Mouse (Mus musculus) lung, postnatal 4 days (tissue): Measurements from ENCODE around the gene Swi5.

Source experiments
- DNase-seq, 2 experiments: peaks; one replicate each; pipeline ENCODE4 v3.0.0; 2021

The Swi5 gene

DNA sequence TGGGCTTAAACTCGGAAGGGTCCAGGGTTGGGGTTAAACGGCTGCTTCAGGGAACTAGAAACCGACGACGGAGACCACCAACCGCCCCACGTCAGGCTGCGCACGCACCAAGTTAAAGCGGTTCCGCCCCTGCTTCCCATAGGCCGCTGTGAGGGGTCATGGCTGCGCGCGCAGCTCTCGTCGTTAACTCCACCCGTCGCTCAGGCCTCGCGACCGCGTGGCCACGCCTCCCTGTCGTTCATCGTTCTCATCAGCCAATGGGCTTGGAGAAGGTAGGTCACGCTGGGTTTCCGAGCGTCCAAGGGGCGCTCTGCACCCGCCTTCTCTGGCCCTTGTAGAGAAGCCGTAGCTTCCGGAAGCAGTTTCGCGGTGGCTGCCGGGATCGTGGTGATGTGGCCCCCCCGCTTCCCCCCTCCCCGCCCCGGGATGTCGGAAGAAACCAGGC lies at the start of gene Swi5:
Swi5 (minus strand) TSS at position 153 of the 445 bp plus-strand sequence.
- peak; percentile 99 for DNase-seq

DNA sequence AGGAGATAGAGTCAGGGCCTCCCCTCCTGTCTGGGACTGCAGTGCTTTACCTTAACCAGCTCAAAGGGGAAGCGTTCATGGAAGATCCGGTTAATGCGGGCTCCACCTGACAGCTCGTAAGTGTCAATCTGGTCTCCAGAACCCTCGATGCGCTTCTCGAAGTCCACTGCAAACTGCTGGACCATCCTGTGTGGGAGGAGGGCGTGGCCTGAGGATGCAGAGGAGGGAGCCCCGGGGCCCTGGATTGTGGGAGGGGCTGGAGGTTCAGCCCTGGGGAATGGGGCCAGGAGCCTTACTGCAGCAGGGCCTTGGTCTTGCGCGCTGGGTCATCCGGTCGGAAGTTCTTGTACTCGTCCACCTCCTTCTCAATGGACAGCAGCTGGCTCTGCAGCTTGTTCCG lies 48.0 kb upstream of the Swi5 start:
- DNase-seq: no peak

DNA sequence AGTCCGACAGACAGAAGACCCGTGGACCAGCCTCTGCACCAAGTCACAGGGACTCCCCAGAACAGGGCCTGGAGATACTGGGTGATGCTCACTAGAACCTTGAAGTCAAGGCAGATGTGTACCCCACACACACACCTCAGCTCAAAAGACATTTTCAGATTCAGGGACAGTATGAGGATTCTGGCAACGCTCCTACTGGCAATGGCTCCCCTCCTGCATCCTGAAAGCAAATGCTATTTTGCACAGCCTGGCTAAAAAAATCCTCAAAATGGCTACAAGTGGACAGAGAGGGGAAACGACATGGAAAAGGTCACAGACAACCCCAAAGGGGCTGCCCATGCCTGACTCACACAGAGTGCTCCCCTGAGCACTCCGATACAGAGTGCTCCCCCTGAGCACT lies 44.3 kb upstream of the Swi5 start:
- DNase-seq: no peak

DNA sequence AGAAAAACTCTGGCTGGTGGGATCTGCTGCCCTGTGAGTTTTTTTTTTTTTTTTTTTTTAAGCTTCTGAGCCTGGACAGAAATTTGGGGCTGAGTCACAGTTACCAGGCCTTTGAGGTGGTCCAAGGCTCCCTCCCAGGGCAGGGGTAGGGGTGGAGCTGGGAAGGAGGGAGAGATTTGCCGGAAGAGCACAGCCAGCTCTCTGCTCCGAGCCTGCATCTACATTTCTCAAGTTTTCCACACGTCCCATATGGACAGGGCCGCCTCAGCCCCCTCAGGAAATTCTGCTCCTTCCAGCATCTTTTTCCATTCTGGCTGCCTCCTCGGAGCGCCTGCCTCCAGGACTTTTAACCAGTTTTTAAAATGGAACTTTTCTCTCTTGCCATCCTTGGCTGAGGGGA lies 41.7 kb upstream of the Swi5 start:
- DNase-seq: no peak

DNA sequence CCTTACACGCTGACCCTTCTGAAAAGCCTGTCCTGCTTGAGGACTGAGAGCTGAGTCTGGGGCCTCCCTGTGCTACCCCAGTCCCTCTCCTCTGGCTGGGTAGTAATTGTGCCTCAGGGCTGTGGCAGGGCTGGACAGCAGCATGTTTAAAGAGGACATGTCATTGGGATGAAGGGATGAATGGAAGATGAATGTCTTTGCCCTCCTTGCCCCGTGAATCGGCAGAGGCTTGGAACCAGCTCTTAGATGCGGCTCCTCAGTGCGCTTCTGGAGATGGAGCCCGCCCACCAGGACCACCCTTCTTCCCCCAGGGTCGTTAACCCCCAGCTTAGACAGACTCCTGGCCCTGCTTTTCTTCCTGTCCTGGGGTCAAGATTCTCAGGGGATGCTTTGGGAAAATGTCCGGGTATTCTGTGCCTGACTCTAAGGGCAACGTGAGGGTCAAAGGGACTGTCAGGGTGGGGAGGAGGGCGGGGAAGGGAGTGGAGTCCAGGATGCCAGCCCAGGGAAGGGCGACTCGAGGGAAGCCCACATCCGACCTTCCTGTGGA lies 41.1 kb upstream of the Swi5 start:
- no peak for DNase-seq

DNA sequence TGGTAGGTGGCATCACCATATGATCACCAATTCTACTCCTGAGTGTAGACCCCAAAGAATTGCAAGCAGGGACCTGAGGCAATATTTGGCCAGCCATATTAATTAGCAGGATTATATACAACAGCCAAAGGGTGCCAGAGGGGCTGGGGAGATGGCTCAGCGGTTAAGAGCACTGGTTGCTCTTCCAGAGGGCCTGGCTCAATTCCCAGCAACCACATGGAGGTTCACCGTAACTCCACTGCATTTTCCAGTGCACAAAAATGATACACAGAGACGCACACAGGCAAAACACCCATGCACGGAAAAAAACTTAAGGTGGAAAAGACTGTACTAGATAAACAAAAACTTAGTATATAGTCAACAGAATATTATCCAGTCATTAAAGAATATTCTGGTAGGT lies 39.3 kb upstream of the Swi5 start:
- DNase-seq: no peak

DNA sequence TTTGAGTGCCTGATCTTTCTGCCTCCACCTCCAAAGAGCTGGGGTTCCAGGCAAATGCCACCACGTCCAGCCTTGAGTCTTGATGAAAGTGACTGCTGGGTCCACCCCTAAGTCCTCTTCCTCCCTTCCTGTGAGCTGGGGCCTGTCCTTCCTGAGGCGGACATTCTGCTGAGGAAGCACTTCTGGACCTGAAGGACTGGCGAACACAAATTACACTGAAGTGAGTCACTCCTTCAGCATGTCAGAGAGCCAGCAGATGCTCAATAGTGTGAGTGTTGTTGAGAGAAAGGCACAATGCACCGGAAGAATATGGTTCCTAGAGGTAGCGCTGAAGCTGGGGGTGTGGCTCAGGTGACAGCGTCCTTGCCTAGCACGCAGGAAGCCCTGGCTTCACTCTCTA lies 37.5 kb upstream of the Swi5 start:
- peak in 1 of 2 experiments; percentile 58 for DNase-seq

DNA sequence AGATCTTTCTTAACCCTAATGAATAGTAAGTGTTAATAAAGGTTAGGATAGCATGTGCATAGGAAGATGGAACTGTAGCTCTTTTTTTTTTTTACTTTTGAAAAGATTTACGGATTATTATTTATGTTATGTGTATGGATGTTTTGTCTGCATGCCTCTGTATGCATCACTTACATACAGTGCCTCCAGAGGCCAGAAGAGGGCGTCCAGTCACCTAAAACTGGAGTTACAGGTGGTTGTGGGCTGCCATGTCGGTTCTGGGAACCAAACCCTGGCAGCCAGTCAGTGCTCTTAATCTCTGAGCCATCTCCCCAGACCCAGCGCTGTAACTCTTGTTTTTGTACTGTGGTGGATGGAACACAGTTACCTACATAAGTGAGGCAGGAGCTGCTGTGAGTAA lies 36.4 kb upstream of the Swi5 start:
- no peak for DNase-seq

DNA sequence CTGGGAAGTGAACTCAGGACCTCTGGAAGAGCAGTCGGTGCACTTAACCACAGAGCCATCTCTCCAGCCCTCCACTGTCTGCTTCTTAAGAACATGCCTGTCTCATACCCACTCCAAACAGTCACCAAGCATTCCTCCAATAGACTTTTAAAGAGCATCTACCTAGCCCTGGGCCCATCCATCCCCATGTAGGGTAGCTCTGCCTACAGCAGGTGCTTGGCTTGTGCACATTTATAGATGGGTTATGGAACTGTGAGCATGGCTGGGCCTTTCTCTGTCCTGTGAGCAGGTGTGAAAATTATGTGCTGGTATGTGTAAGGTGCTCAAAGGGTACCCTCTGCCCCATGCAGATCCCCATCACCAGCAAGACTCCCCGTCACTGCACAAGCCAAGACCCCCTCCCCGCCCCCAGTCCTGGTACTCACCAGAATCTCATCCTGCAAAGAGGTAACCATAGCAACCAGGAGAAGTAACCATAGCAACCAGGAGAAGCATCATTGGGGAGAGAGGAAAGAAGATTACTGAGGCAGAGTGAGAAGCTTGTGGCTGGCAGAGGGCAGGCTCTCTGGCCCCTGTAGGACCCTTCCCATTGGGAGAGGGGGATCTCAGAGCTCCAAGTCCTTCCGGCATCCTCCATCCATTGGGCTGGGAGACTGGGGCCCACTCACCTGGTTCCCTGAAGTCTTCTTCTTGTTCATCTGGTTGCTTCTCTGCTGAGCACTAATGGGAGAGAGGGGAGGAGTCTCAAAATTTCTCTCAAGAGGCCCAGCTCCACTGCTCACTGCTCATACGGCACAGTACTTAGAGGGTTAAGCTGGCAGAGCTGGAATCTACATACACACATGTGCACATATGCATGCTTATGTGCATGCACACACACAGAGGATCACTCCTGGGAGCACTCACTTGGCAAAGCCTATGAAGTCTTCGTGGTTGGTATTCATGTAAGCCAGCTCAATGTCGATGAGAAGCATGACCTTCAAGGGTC lies 35.2 kb upstream of the Swi5 start:
- DNase-seq: no peak

DNA sequence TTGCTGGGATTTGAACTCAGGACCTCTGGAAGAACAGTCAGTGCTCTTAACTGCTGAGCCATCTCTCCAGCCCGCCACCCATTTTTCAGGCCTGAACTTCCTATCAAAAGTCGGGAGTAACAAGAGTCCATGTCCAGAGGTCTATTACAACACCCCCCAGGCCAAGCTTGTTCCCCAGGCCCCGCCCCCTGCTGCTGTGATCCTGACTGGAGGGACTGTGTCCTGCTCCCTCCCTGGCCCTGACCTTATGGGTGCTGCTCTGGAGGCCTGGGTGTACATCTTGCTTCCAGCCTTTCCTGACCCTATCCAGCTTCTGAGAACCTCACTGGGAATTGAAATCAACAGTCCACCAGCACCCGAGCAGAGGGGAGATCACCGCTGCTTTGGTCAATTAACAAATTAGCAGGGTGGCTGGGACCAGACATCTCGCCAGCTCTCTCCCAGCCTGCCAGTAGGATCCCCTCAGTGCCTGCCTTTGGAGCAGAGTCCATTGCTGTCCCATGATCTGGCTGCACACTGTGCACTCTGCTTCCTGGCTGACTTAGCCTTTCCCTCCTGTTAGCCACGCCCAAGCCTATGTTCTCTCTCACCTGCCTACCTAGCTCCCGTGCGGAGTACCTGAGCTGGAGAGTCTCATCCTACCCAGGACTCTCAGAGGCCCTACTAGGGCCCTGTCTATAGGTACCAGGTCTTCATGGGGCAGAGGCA lies 33.9 kb upstream of the Swi5 start:
- no peak for DNase-seq

DNA sequence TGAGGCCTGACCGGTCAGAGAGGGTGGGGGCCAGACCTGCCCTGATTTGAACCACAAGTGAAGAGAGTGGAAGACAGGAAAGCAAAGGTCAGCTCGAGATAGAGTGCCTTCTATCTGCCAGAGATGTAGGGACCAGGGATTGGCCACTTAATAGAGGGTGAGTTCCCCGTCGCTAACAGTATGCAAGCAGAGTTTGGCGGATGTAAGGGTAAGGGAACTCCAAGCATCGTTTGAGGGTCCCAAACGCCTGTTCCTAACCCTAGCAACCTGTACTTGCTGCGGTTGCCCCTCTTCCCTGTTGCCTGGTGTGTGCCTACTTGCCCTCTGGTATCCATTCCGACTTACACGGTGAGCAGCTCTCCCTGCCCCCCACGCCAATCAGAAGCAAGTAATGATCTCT lies 32.8 kb upstream of the Swi5 start:
- DNase-seq: no peak

DNA sequence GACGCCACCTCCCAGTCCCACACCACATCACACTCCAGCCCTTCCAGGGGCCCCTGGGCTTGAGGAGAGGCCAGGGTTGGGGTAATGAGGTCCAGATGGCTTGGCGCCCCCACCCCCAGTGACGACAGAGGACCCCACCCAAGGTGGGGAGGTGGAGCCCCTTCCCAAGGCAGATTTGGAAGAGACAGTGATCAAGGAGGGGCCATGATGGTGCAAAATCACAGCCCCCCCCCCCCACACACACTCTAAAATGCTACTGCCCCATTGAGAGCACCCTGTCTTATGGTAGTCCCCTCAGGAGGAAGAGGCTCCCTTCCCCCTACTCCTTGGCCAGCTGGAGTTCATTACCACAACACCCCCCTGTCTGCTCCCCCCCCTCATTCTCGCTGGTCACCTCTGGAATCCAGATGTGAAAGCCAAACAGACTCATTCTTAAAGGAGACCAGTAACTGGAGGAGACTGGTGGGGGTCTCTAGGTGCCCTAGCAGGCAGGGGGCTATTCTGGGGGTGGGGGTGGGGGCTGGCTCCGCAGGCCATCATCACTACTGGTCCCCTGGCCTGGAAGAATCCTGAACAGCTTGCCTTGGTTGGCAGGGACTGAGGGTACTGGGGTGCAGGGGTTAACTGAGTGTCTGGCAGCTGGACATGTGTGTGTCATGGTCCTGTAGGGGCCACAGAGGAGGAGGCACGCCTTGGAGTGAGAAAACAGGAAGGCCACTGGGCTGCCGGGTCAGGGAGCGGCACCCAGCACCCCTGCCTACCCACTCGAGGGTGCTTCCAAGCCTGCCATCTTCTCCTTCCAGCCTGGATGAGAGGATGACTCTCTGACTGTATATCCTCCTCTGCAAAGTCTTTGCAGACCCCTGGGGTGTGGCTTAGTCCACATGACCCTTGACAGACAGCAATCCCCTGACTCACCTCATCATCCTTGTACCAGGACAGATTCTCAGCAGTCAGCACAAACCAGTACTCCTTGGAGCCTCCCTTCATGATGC lies 32.0 kb upstream of the Swi5 start:
- peak; percentile 39 to 78 for DNase-seq

DNA sequence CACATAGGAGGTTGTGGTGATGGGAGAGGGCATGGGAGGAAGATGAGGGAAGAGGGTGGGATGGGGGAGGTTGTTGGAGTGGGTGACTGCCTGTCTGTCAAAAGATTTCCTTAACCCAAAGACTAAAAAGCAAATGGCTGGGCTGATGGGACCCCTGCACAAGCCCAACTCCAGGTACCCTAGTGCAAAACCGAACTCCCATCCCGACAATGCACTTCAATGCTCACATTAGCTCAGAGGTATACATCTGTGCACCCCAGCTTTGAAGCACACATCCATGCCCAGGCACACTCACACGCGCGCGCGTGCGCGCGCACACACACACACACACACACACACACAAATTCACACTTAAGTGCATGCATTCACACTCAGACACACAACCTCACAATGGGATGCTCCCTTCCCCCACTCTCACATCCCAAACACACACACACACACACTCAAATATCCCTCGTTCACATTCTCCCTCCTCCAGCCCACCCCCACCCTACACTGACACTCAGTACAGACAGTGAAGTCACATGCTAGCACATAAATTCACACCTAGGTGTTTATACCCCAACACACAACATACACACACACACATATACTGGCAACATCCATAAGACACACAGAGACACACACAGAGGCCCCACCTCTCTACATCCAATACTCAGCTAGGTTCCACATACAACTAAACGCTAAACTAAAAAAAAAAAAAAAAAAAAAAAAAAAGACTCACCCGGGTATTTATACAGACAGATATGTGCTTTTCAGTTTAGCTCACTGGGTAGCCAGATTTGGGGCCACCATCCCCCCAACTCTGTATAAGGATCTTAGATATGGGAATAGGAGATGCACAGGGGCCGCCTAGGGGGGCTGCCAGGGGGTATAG lies 31.1 kb upstream of the Swi5 start:
- no peak for DNase-seq

DNA sequence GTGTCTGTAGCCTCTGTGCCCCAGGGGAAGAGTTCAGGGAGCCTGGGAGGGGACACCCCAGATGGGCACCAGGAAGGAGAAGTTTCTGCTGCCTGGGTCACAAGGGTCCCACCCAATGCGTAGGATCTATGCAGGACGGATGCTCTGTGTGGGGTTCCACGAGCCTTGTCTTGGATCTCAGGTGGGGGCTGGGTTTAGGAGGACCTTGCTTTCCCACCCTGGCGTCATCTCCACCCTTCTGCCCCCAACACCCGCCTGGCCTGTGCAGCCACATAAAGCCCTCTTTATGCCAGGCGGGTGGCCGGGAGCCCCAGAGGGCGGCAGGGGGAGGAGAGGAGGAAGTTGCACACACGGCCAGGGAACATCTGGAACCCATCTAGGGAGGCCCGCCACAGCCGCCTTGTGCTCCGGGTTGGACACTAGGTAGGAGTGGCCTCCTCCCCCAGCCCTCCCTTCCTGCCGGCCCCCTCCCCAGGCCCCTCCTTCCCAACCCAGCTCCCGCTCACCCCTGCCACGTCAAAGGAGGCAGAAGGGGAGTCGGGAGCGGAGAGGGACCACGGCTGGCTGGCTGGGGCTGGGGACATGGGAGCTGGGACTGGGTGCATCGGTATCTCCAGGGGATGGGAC lies 30.0 kb upstream of the Swi5 start:
- peak; percentile 77 to 92 for DNase-seq

DNA sequence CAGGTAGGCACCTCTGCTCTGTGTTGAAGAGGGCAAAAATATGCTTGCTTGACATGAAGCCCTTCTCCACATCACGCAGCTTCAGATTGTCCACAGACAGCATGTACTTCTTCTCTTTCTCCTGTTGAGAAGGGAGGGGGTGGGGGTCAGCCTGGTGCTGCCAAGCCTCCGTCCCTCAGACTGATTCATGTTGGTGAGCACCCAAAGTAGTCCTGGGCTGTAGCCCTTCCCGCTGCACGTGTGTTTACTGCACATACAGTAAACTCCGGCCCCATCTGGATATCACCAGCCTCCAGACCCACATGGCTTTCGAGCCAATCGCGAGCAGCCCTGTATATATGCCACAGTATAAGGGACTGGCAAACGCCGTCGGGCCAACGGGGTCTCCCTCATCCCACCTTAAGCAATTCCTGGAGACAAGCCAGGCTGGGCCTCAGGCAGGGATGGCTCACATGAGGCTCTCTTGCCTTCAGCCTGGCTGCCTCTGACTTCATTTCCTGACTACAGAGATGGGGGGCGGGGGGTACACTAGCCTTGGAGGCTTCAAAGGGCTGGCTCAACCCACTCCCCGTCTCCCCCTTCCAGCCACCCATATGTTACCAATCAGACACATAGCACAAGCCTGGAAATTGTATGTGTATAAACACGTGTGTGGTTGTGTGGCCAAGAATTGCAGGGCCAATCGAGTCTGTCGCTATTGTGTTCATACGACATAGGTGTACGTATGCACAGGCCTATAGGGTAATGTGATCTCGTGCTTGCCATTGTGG lies 29.2 kb upstream of the Swi5 start:
- peak; percentile 28 to 61 for DNase-seq

DNA sequence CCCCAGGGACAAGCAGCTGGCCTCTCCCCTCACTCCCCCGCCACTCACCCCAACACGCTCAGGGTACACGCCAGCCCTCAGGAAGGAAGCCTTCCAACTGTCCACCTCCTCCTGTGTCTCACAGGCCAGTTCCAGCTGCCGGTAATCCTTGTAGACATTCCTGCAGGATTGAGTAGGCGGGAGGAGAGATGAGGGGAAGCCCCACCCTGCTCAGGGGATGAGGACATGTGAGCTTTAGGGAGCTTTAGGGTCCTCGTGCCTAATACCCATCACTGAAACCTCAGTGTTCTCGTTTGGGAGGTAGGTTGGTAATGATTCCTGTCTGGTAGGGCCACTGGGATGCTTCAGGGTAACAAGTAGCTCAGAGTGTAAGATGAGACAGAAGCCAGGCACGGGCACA lies 27.9 kb upstream of the Swi5 start:
- peak in 1 of 2 experiments; percentile 30 for DNase-seq

DNA sequence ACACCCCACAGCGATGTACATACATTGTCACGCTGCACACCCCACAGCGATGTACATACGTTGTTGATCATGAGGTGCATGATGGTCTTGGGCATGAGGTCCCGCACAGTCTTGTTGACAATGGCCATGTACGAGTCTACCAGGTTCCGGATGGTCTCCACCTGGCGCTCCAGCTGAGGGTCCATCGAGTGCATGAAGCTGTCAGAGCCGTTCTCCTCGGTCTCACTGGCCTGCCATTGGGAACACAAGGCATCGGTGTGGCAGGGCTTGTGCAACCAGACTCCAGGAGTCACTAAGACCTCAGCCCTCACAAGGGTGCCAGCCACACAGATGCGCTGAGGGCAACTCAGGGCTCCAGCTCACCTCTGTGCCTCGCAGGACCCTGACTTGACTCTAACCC lies 27.0 kb upstream of the Swi5 start:
- DNase-seq: no peak

DNA sequence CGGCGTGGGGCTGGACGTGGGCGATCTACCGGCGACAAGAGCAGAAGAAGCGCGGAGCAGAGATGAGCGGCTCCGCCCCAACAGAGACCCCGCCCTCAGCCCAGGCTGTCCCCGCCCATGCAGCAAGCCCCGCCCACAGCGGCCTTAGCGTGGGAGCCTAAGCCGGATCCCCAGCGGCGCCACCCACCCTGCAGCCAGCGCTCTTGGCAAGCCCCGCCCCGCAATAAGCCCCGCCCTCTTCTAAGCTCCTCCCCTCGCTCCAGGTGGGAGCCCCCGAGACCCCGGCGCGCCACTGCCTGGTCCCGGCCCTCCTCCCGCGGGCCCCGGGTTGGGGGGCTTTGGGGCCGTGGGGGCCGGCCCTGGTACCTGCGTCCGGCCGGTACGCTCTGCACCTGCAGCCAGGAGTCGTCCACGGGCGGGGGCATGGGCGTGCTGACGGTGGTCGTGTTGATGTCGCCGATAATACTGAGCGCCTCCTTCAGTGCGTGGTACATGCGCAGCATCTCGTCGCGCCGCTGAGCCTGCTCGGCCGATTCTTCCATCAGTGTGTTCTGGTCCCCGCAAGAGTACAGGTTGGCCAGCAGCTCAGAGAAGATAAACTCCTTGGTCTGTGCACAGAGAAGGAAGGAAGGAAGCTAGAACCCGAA lies 24.6 kb upstream of the Swi5 start:
- DNase-seq: peak; percentile 88 to 91
